21 mouse cellular contexts compared by ENCODE assay signal in the genomic region with DNA sequence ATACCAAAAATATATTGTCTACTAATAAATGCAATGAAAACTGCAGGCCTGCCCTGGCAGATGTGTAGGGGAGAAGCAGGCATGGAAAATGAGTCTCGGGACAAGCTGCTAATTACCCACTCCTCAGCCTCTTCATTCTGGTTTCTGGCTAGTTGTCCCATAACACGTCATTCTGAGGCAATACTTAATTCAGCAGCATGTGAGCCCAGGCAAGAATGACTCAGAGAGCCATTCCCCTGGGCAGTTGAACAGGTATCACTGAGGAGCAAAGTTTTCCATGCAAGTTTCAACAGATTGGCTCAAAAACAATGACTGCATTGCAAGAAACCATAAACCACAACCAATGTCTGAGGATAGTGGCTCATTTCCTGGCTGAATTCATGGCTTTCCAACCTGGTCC.
DNase-seq lines count a peak whose midpoint lies in the region; ATAC-seq and TF ChIP-seq lines count a peak whose summit lies in the region.
"Had no signal": no experiment of that assay in that cellular context is flagged by ENCODE, and none has a peak within 500 bp of the region (broad histone marks: within the 10 kb centered on the region; RNA-seq: fewer than 3 reads in every experiment).

No protein-coding gene starts in this region.

- no peak overlapping the region for H3ac ChIP-seq in C2C12 (ENCODE audit: control insufficient read depth, insufficient read length, low read depth)

- ATAC-seq in kidney, embryonic 16.5 days (ENCODE audit: low FRiP score, low TSS enrichment) = no peak
- ATAC-seq in neural tube, embryonic 15.5 days (ENCODE audit: low FRiP score) = no peak
- ATAC-seq: forebrain, embryonic 16.5 days; intestine, embryonic 16.5 days had no signal

- H3K4me1 ChIP-seq in kidney, embryonic 16.5 days (ENCODE audit: insufficient read depth, low read length) = no peaks in the 10 kb centered on the region
- H3K4me1 ChIP-seq in neural tube, embryonic 15.5 days = no peaks in the 10 kb centered on the region
- H3K4me1 ChIP-seq: forebrain, embryonic 12.5 days; heart, embryonic 15.5 days; hindbrain, embryonic 10.5 days had no signal

- no peaks in the 10 kb centered on the region for H3K9me3 ChIP-seq in kidney, embryonic 16.5 days (ENCODE audit: low read length)
- H3K9me3 ChIP-seq in neural tube, embryonic 15.5 days (replicated peaks) = no peaks in the 10 kb centered on the region
- H3K9me3 ChIP-seq: forebrain, embryonic 12.5 days; heart, embryonic 15.5 days; hindbrain, embryonic 10.5 days had no signal

- intact Hi-C loops in heart, postnatal 14 days (cut with DNase I) = no loop called here

- H3K4me3 ChIP-seq in C2C12 (ENCODE audit: insufficient read depth, poor library complexity, severe bottlenecking) = no peak overlapping the region
- no peak overlapping the region for H3K4me3 ChIP-seq in kidney, embryonic 16.5 days (ENCODE audit: low read length)
- no peak overlapping the region for H3K4me3 ChIP-seq in neural tube, embryonic 15.5 days (replicated peaks)
- H3K4me3 ChIP-seq: forebrain, embryonic 12.5 days; heart, adult 2 months; heart, embryonic 15.5 days; hindbrain, embryonic 10.5 days had no signal

- no peaks in the 10 kb centered on the region for H3K27me3 ChIP-seq in C2C12 (ENCODE audit: control insufficient read depth, insufficient read depth, insufficient read length)
- no peaks in the 10 kb centered on the region for H3K27me3 ChIP-seq in kidney, embryonic 16.5 days (ENCODE audit: insufficient read depth, low read length)
- H3K27me3 ChIP-seq in neural tube, embryonic 15.5 days (replicated peaks) = no peaks in the 10 kb centered on the region
- H3K27me3 ChIP-seq: forebrain, embryonic 12.5 days; heart, embryonic 15.5 days had no signal

- H3K79me3 ChIP-seq in C2C12 (ENCODE audit: low read depth) = no peaks in the 10 kb centered on the region

- TF ChIP-seq CTCF in C2C12 (IDR thresholded peaks at IDR 0.05; ENCODE audit: control insufficient read depth, insufficient read depth, insufficient read length) = no peak

- H3K9ac ChIP-seq in kidney, embryonic 16.5 days (replicated peaks; ENCODE audit: low read length) = no peak overlapping the region
- H3K9ac ChIP-seq in neural tube, embryonic 15.5 days (replicated peaks) = no peak overlapping the region
- H3K9ac ChIP-seq: forebrain, embryonic 12.5 days; heart, embryonic 15.5 days; hindbrain, embryonic 14.5 days had no signal

- no peak overlapping the region for H3K4me2 ChIP-seq in kidney, embryonic 16.5 days (replicated peaks; ENCODE audit: low read depth, low read length)
- no peak overlapping the region for H3K4me2 ChIP-seq in neural tube, embryonic 15.5 days
- H3K4me2 ChIP-seq: forebrain, embryonic 12.5 days; heart, embryonic 11.5 days; heart, embryonic 15.5 days; hindbrain, embryonic 14.5 days had no signal

- DNase-seq in heart, adult 11 months = peak; percentile 59
- DNase-seq in heart, postnatal 14 days = no peak
- DNase-seq in fat pad, adult 2 months (ENCODE audit: extremely low read depth, low read depth, low spot score) = peak; percentile 83
- DNase-seq in spleen, adult 18-20 months = no peak
- DNase-seq: adrenal gland, adult 8-10 months; adrenal gland, postnatal 36 days; B cell, adult 2 months; cerebellum, adult 2 months; cerebellum, postnatal 10 days; gastrocnemius, postnatal 25 days; heart, adult 2 months had no signal

- no peaks in the 10 kb centered on the region for H3K36me3 ChIP-seq in C2C12 (ENCODE audit: control insufficient read depth, insufficient read depth)
- H3K36me3 ChIP-seq in kidney, embryonic 16.5 days (ENCODE audit: insufficient read depth, low read length) = no peaks in the 10 kb centered on the region
- no peaks in the 10 kb centered on the region for H3K36me3 ChIP-seq in neural tube, embryonic 15.5 days
- H3K36me3 ChIP-seq: forebrain, embryonic 12.5 days; heart, embryonic 15.5 days; hindbrain, embryonic 10.5 days had no signal

- WGBS in kidney, embryonic 16.5 days = 73% methylated on average over 2 of the region's 2 CpGs
- 70% methylated on average over 2 of the region's 2 CpGs for WGBS in neural tube, embryonic 15.5 days

- H3K27ac ChIP-seq in kidney, embryonic 16.5 days (ENCODE audit: low read length) = no peak overlapping the region
- H3K27ac ChIP-seq in neural tube, embryonic 15.5 days (replicated peaks) = no peak overlapping the region
- H3K27ac ChIP-seq: forebrain, embryonic 12.5 days; heart, adult 2 months; heart, embryonic 15.5 days; hindbrain, embryonic 10.5 days; hindbrain, embryonic 14.5 days had no signal

- H3K79me2 ChIP-seq in C2C12 (ENCODE audit: control insufficient read depth, insufficient read depth) = no peaks in the 10 kb centered on the region

TF ChIP-seq in C2C12, 6 proteins besides CTCF, POLR2A, EP300 and RAD21:
- TF ChIP-seq MAX (IDR thresholded peaks at IDR 0.05) (no peak), FOSL1 (IDR thresholded peaks at IDR 0.05; ENCODE audit: insufficient read depth, low read length, poor library complexity, severe bottlenecking) (no peak), CEBPB (IDR thresholded peaks at IDR 0.05; ENCODE audit: low read depth) (peak; percentile 71)

Comparison
In these comparisons a context has a peak if more than half of its experiments do, and no peak if none do; other contexts are left out.
1. DNase-seq: peak in heart, adult 11 months (single experiment) and fat pad, adult 2 months (single experiment); none in heart, postnatal 14 days (0 of 2) and spleen, adult 18-20 months (0 of 2).